Mouse (Mus musculus): ENCODE measurements at regions not wholly inside any gene's neighbourhood (a gene's known extent, or its start where the extent isn't known, plus 50 kb on each side); places are given as distances from the start of the nearest gene placed in this dataset.

GRCm38 (mm10) chr11:112140495-112140894 is 641.5 kb upstream of the Sox9 start:
- Histone ChIP-seq H3K4me3 (ENCODE audit: low read depth, low read length) (no peak overlapping the region), H3K4me1 (replicated peaks; ENCODE audit: control insufficient read depth, insufficient read depth) (no peaks in the 10 kb centered on the region), H3K36me3 (ENCODE audit: control insufficient read depth, insufficient read depth, low read length) (no peaks in the 10 kb centered on the region), H3K4me2 (replicated peaks; ENCODE audit: low read depth) (no peak overlapping the region), H3K9ac (ENCODE audit: low read length) (no peak overlapping the region), H3K9me3 (ENCODE audit: control insufficient read depth, low read length) (no peaks in the 10 kb centered on the region), H3K27ac (replicated peaks) (no peak overlapping the region), H3K27me3 (ENCODE audit: control insufficient read depth, insufficient read depth, low read length) (no peaks in the 10 kb centered on the region)
- no peak for ATAC-seq (ENCODE audit: low FRiP score, low TSS enrichment)
- no peak for DNase-seq (ENCODE audit: low spot score)
- TF ChIP-seq EP300 (optimal IDR thresholded peaks at IDR 0.05) (no peak), CTCF (IDR thresholded peaks at IDR 0.05; ENCODE audit: low read depth) (no peak)
- 85% methylated on average over 4 of the region's 4 CpGs for WGBS

DNA sequence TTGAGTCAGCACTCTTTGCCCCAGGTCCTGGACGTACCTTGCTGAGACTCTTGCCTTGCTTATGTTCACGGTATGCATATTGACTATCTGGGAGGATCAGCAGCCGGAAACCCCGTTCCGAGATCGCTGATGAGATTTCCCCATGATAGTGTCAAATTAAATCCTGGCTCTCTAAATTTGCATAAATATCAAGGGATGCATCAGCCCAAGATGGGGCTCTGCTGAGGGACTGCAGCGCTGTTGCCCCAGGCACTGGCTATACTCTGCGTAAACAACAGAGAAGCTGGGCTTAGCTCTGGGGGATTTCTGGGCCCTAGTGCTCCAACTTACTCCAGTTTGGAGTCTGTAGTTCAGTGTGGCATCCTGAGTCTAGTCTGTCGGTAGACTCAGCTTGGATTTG is 641.1 kb upstream of the Sox9 start:
- Histone ChIP-seq H3K36me3 (ENCODE audit: control insufficient read depth, insufficient read depth, low read length) (no peaks in the 10 kb centered on the region), H3K4me3 (ENCODE audit: low read depth, low read length) (no peak overlapping the region), H3K9me3 (ENCODE audit: control insufficient read depth, low read length) (no peaks in the 10 kb centered on the region), H3K4me1 (replicated peaks; ENCODE audit: control insufficient read depth, insufficient read depth) (no peaks in the 10 kb centered on the region), H3K9ac (ENCODE audit: low read length) (no peak overlapping the region), H3K4me2 (replicated peaks; ENCODE audit: low read depth) (no peak overlapping the region), H3K27ac (replicated peaks) (no peak overlapping the region), H3K27me3 (ENCODE audit: control insufficient read depth, insufficient read depth, low read length) (no peaks in the 10 kb centered on the region)
- DNase-seq (ENCODE audit: low spot score) = no peak
- ATAC-seq (ENCODE audit: low FRiP score, low TSS enrichment) = no peak
- no peak for TF ChIP-seq EP300 (optimal IDR thresholded peaks at IDR 0.05)
- TF ChIP-seq CTCF (IDR thresholded peaks at IDR 0.05; ENCODE audit: low read depth) = no peak
- 70% methylated on average over 9 of the region's 9 CpGs for WGBS

DNA sequence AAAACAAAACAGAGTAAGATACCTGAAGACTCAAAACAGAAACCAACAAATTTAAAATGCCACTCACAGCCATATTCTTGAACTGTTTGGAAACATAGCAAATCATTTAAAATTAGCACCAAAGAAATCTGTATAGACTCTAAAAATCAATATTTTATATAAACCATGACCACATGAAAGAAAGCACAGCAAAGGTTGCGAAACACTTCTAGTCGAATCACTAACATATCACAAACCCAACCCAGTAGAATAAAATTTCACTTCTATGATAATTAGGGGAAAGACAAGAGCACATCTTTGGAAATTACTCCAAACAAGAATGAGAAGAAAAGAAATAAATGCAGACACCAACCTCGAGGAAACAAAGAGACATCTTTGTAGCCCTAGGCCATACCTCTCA is 630.0 kb upstream of the Sox9 start:
- H3K9ac ChIP-seq (ENCODE audit: low read length) = no peak overlapping the region
- H3K27ac ChIP-seq (replicated peaks) = no peak overlapping the region
- WGBS = 77% methylated on average over 3 of the region's 3 CpGs
- TF ChIP-seq CTCF (IDR thresholded peaks at IDR 0.05; ENCODE audit: low read depth) (no peak), EP300 (optimal IDR thresholded peaks at IDR 0.05) (no peak)
- DNase-seq (ENCODE audit: low spot score) = no peak
- H3K4me1 ChIP-seq (replicated peaks; ENCODE audit: control insufficient read depth, insufficient read depth) = no peaks in the 10 kb centered on the region; the same call in 1 of the 2 replicates
- H3K4me3 ChIP-seq (ENCODE audit: low read depth, low read length) = no peak overlapping the region
- H3K36me3 ChIP-seq (ENCODE audit: control insufficient read depth, insufficient read depth, low read length) = no peaks in the 10 kb centered on the region
- no peak overlapping the region for H3K4me2 ChIP-seq (replicated peaks; ENCODE audit: low read depth)
- H3K27me3 ChIP-seq (ENCODE audit: control insufficient read depth, insufficient read depth, low read length) = no peaks in the 10 kb centered on the region
- no peaks in the 10 kb centered on the region for H3K9me3 ChIP-seq (ENCODE audit: control insufficient read depth, low read length)
- ATAC-seq (ENCODE audit: low FRiP score, low TSS enrichment) = no peak

- Histone ChIP-seq H3K4me2 (replicated peaks; ENCODE audit: low read depth) (no peak overlapping the region), H3K36me3 (ENCODE audit: control insufficient read depth, insufficient read depth, low read length) (no peaks in the 10 kb centered on the region), H3K27me3 (ENCODE audit: control insufficient read depth, insufficient read depth, low read length) (no peaks in the 10 kb centered on the region), H3K4me1 (replicated peaks; ENCODE audit: control insufficient read depth, insufficient read depth) (no peaks in the 10 kb centered on the region; the same call in 1 of the 2 replicates), H3K9ac (ENCODE audit: low read length) (no peak overlapping the region), H3K27ac (replicated peaks) (no peak overlapping the region), H3K9me3 (ENCODE audit: control insufficient read depth, low read length) (no peaks in the 10 kb centered on the region), H3K4me3 (ENCODE audit: low read depth, low read length) (no peak overlapping the region)
- DNase-seq (ENCODE audit: low spot score) = no peak
- WGBS = 88% methylated on average over 5 of the region's 5 CpGs
- no peak for ATAC-seq (ENCODE audit: low FRiP score, low TSS enrichment)
- no peak for TF ChIP-seq CTCF (IDR thresholded peaks at IDR 0.05; ENCODE audit: low read depth)
- no peak for TF ChIP-seq EP300 (optimal IDR thresholded peaks at IDR 0.05)
Measured at GRCm38 (mm10) chr11:112153198-112153597, 628.8 kb upstream of the Sox9 start.

DNA sequence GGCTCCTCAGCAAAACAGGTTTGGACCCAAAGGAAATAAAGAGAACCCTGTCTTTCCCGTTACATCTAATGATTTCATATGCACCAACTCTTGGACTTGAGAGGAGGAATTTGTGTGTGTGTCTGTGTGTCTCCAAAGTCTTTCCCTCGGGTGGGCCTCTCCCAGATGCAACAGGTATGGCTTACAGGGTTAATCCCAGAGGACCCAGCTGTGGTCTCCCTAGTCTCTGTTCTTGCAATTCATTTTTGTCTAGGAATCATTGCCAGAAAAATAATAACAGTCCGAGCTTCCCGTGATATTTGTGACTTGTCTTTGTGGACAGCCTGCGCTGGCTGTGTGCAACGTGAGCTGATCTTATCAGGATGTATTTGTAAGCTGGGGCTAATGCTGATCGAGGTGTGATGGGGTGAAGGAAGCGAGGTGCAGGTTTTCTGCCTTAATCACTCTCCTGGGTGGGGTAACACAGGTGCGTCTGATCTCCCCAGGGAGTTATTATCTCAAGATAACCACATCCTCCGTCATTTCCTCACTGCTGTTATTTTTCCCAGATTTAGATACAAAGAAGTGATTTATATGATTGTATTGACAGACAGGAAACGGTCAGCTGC is 627.2 kb upstream of the Sox9 start:
- no peak overlapping the region for H3K9ac ChIP-seq (ENCODE audit: low read length)
- H3K9me3 ChIP-seq (ENCODE audit: control insufficient read depth, low read length) = no peaks in the 10 kb centered on the region
- no peak overlapping the region for H3K27ac ChIP-seq (replicated peaks)
- H3K4me2 ChIP-seq (replicated peaks; ENCODE audit: low read depth) = 0 out of 2 replicates have a peak overlapping the region, but pooled peaks have one; percentile 14
- H3K36me3 ChIP-seq (ENCODE audit: control insufficient read depth, insufficient read depth, low read length) = no peaks in the 10 kb centered on the region
- no peaks in the 10 kb centered on the region; the same call in 1 of the 2 replicates for H3K4me1 ChIP-seq (replicated peaks; ENCODE audit: control insufficient read depth, insufficient read depth)
- no peak for ATAC-seq (ENCODE audit: low FRiP score, low TSS enrichment)
- no peak overlapping the region for H3K4me3 ChIP-seq (ENCODE audit: low read depth, low read length)
- TF ChIP-seq EP300 (optimal IDR thresholded peaks at IDR 0.05) (no peak), CTCF (IDR thresholded peaks at IDR 0.05; ENCODE audit: low read depth) (no peak)
- 20% methylated on average over 11 of the region's 11 CpGs for WGBS
- H3K27me3 ChIP-seq (ENCODE audit: control insufficient read depth, insufficient read depth, low read length) = no peaks in the 10 kb centered on the region
- no peak for DNase-seq (ENCODE audit: low spot score)

DNA sequence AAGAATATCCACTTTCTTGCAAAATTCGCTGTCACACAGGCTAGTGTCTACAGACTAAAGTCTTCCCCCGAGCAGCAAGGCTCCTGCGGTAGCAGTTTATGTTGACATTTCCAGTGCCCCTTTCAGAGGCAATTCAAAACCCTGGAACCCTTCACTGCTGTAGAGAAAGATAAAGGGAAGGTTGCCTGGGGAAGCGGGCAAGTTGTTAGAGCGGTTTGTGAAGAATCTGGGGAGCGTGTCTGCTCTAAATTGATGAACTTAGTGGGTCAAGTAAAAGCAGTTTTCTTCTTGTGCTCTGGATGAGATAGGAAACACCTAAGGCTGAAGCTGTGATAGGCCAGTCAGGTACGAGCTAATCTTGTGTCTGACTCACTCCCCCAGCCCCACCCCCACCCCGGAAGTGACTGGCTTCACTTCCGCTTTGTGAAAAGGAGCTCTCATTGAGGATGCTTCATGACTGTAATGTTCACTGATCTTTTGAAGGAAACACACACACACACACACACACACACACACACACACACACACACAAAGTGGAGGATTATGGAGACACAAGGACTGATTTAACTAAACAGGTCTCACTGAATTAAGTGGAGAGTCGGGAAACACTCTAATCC is 626.6 kb upstream of the Sox9 start:
- H3K9me3 ChIP-seq (ENCODE audit: control insufficient read depth, low read length) = no peaks in the 10 kb centered on the region
- DNase-seq (ENCODE audit: low spot score) (peak; percentile 40), ATAC-seq (ENCODE audit: low FRiP score, low TSS enrichment) (no peak)
- no peaks in the 10 kb centered on the region for H3K27me3 ChIP-seq (ENCODE audit: control insufficient read depth, insufficient read depth, low read length)
- no peak for TF ChIP-seq CTCF (IDR thresholded peaks at IDR 0.05; ENCODE audit: low read depth)
- TF ChIP-seq EP300 (optimal IDR thresholded peaks at IDR 0.05) = no peak
- 28% methylated on average over 10 of the region's 10 CpGs for WGBS
- no peak overlapping the region for H3K4me3 ChIP-seq (ENCODE audit: low read depth, low read length)
- no peaks in the 10 kb centered on the region; the same call in 1 of the 2 replicates for H3K4me1 ChIP-seq (replicated peaks; ENCODE audit: control insufficient read depth, insufficient read depth)
- no peaks in the 10 kb centered on the region for H3K36me3 ChIP-seq (ENCODE audit: control insufficient read depth, insufficient read depth, low read length)
- peak overlapping the region; percentile 14; the same call in 1 of the 2 replicates for H3K4me2 ChIP-seq (replicated peaks; ENCODE audit: low read depth)
- H3K27ac ChIP-seq (replicated peaks) = no peak overlapping the region
- H3K9ac ChIP-seq (ENCODE audit: low read length) = no peak overlapping the region
